Mouse (Mus musculus) heart, adult 2 months (tissue): Measurements from ENCODE around the gene Cttnbp2nl. TPM values are rescaled to one million over a fixed set of nuclear protein-coding genes. Genes with fewer than 3 reads are reported as not detected.
A peak's percentile ranks its signal among the peaks of the same experiment; 100 is the strongest.

ENCODE experiments used
- DNase-seq, 2 experiments: peaks; one replicate each; pipeline ENCODE4 v3.0.0; 2021
- H3K27ac ChIP-seq: fragments of 200-600 bp; 2 replicates; pipeline ENCODE4 v1.8.1; 2022
- H3K27me3 ChIP-seq: fragments of 200-500 bp; 2 replicates; pipeline ENCODE4 v1.6.1; 2012; ENCODE audit warnings: mild to moderate bottlenecking, low read length, inconsistent platforms, mixed read lengths; ENCODE audit not compliant: control insufficient read depth, insufficient read depth
- H3K36me3 ChIP-seq: fragments of 200-500 bp; 2 replicates; pipeline ENCODE4 v1.6.1; 2012; ENCODE audit warnings: low read length, inconsistent platforms; ENCODE audit not compliant: control insufficient read depth, insufficient read depth
- H3K4me1 ChIP-seq: fragments of 200-500 bp; 2 replicates; pipeline ENCODE4 v1.6.1; 2011; ENCODE audit warnings: low read length; ENCODE audit not compliant: control insufficient read depth, insufficient read depth
- H3K4me3 ChIP-seq: fragments of 200-600 bp; 2 replicates; pipeline ENCODE4 v1.8.1; 2022
- H3K79me2 ChIP-seq: fragments of 200-500 bp; replicated peaks from 2 replicates; pipeline ENCODE4 v1.6.1; 2012; ENCODE audit warnings: mild to moderate bottlenecking, inconsistent platforms, low read length, moderate library complexity, mixed read lengths; ENCODE audit not compliant: control insufficient read depth, insufficient read depth
- H3K9ac ChIP-seq: fragments of 200-500 bp; 2 replicates; pipeline ENCODE4 v1.6.1; 2012; ENCODE audit warnings: low read depth, mild to moderate bottlenecking, control low read depth, inconsistent platforms, low read length, mixed read lengths
- CTCF ChIP-seq: fragments of 200-600 bp; IDR thresholded peaks from 2 replicates; pipeline ENCODE4 v1.8.1; 2022; ENCODE audit warnings: antibody characterized with exemption, mild to moderate bottlenecking, moderate library complexity
- EP300 ChIP-seq: fragments of 200-500 bp; IDR thresholded peaks from 2 replicates; pipeline ENCODE4 v1.6.1; 2011; ENCODE audit warnings: low read depth, low read length, control low read depth; ENCODE audit not compliant: insufficient read depth
- POLR2A ChIP-seq: fragments of 200-500 bp; IDR thresholded peaks from 2 replicates; pipeline ENCODE4 v1.6.1; 2011; ENCODE audit warnings: mild to moderate bottlenecking, low read depth, low read length, control low read depth; ENCODE audit not compliant: insufficient read depth
- WGBS: fragments of 180-500 bp; shearing (Covaris S2); methylation state at CpG from one replicate; pipeline ENCODE4 v1.1.7; 2018; 5-methylcytosine and 5-hydroxymethylcytosine counted together
- intact Hi-C: fragments of 180-260 bp; cut with DNase I; formaldehyde crosslinking; loops from one replicate; pipeline ENCODE4 v1.15.1; 2025
- polyA plus RNA-seq: library from polyadenylated mRNA; depleted of rRNA; stranded (reverse); fragments of >200 nt; gene quantifications from 2 replicates; pipeline ENCODE4 v1.2.3, GENCODE M21; 2012
- total RNA-seq, 2 experiments: library from RNA; stranded (reverse); gene quantifications; 2 replicates each; pipeline ENCODE4 v1.2.3; 2021

Gene Cttnbp2nl
- total and polyA plus RNA-seq, 3 experiments, result 4.1 to 20.9 (median 15.3) TPM

DNA sequence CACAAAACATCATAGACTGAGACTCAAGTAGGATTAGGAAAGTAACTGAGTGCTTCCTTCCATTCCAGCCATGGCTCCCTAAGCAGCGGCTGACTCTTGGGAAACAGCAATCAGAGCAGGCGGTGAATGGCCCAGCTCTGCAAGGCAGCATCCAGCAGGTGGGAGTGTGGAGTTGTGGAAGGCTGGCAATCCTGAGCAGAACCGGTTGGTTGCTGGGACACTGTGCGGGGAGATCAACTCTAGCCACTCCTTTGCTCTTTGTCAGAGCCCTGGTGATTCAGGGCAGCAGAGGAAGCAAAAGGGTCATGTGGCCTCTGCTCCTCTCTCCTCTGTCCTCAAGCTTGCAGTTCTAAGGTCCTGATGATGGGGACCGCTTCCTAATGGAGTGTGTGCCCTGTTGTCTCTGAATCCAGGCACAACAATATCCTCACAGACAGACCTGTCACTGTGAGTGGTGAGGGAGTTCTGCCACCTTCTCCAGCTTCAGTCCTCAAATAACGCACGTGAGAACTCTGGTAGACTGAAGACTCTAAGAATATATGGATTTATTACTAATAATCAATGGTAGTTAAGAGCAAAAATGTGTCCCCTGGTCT is 25.4 kb upstream of the Cttnbp2nl start:
- Histone ChIP-seq H3K27ac (no peak overlapping the region), H3K27me3 (no peaks in the 10 kb centered on the region), H3K4me1 (peaks cover 3% of the 10 kb centered on the region; the same call in 1 of the 2 replicates), H3K9ac (no peak overlapping the region), H3K79me2 (no peaks in the 10 kb centered on the region), H3K4me3 (no peak overlapping the region), H3K36me3 (no peaks in the 10 kb centered on the region)
- peak; percentile 55 to 71 for DNase-seq
- no peak for TF ChIP-seq POLR2A
- peak; percentile 83 for TF ChIP-seq CTCF
- peak; percentile 73 for TF ChIP-seq EP300
- intact Hi-C loops, result loop anchor here (1.0 kb wide), 1 partner anchor 87 kb away; no protein-coding TSS in a partner anchor
- WGBS, result 23% methylated on average over 7 of the region's 7 CpGs

DNA sequence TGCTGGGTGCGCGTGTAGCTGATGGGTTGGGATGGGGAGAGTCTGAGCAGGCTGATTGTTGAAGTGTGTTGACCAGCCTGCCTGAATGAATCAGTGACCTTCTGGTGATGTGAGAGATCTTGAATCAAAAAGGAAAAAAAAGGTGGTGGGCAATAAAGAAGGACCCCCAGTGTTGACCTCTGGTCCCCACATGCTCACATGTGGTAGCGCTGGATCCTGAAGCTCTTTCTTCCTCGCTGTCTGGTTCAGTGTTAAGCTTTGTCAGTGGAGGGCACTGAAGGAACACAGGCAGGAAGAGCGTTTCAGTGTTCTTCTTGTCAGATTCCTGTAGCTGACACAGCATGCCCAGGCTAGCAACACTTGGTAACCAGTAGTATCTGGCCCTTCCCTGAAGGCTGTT is 22.9 kb upstream of the Cttnbp2nl start:
- WGBS, result 87% methylated on average over 5 of the region's 5 CpGs
- H3K36me3 ChIP-seq, result no peaks in the 10 kb centered on the region
- TF ChIP-seq CTCF (no peak), EP300 (no peak)
- H3K27ac ChIP-seq, result no peak overlapping the region
- no peak for DNase-seq
- no peak overlapping the region for H3K9ac ChIP-seq
- H3K79me2 ChIP-seq, result no peaks in the 10 kb centered on the region
- intact Hi-C loops, result no loop called here
- H3K4me1 ChIP-seq, result peaks cover 3% of the 10 kb centered on the region; the same call in 1 of the 2 replicates
- no peak overlapping the region for H3K4me3 ChIP-seq
- H3K27me3 ChIP-seq, result no peaks in the 10 kb centered on the region

DNA sequence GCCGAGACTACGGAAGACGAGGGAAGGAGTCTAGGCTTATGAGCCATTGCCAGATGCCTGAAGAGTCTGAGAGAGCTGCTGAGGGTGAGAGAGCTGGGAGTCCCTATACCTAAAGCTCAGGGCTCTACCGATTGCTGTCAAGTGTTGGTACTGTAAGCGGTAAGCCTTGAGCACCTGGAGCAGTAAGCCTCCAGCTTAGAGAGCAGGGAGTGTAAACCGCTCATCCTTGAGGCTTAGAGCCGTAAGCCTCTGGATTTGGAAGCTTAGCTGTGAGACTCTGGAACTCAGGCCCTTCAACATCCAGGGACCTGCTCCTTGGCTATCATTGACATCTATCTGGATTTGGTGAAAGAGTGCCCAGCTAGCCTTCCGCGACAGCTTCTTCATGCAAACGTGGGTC is 19.6 kb upstream of the Cttnbp2nl start:
- intact Hi-C loops, result no loop called here
- TF ChIP-seq CTCF (no peak), POLR2A (no peak), EP300 (no peak)
- Histone ChIP-seq H3K79me2 (no peaks in the 10 kb centered on the region), H3K4me1 (no peaks in the 10 kb centered on the region), H3K9ac (no peak overlapping the region), H3K36me3 (no peaks in the 10 kb centered on the region), H3K27me3 (no peaks in the 10 kb centered on the region), H3K4me3 (no peak overlapping the region), H3K27ac (no peak overlapping the region)
- no peak for DNase-seq
- 90% methylated on average over 10 of the region's 10 CpGs for WGBS

GRCm38 (mm10) chr3:105071251-105071650 is 18.3 kb upstream of the Cttnbp2nl start:
- Histone ChIP-seq H3K4me1 (no peaks in the 10 kb centered on the region), H3K36me3 (no peaks in the 10 kb centered on the region), H3K79me2 (no peaks in the 10 kb centered on the region), H3K4me3 (no peak overlapping the region), H3K27me3 (no peaks in the 10 kb centered on the region), H3K9ac (no peak overlapping the region), H3K27ac (no peak overlapping the region)
- intact Hi-C loops, result no loop called here
- WGBS, result 92% methylated on average over 5 of the region's 5 CpGs
- TF ChIP-seq EP300 (no peak), POLR2A (no peak), CTCF (no peak)
- DNase-seq, result no peak

DNA sequence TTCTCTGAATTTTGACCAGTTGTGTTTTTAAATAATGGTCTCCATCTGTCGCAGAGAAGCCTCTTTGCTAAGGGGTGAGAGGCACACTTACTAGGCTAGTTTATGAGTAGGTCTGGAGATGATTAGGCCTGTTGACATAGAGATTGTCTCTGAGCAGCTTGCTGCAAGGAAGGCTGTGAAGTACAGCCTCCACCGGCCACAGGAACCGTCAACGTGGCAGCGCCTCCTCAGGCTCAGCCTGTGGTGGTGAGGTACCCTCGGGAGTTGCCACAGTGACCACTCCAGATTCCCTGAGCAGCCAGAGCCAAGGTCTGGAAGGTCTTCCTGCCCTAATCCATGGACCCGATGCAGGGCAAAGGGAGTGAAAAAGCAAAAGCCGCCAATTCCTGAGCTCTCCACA is 17.6 kb upstream of the Cttnbp2nl start:
- DNase-seq, result no peak
- TF ChIP-seq CTCF (no peak), POLR2A (no peak), EP300 (no peak)
- Histone ChIP-seq H3K27me3 (no peaks in the 10 kb centered on the region), H3K27ac (no peak overlapping the region), H3K4me3 (no peak overlapping the region), H3K36me3 (no peaks in the 10 kb centered on the region), H3K4me1 (no peaks in the 10 kb centered on the region), H3K79me2 (no peaks in the 10 kb centered on the region), H3K9ac (no peak overlapping the region)
- 65% methylated on average over 8 of the region's 8 CpGs for WGBS
- intact Hi-C loops, result no loop called here

DNA sequence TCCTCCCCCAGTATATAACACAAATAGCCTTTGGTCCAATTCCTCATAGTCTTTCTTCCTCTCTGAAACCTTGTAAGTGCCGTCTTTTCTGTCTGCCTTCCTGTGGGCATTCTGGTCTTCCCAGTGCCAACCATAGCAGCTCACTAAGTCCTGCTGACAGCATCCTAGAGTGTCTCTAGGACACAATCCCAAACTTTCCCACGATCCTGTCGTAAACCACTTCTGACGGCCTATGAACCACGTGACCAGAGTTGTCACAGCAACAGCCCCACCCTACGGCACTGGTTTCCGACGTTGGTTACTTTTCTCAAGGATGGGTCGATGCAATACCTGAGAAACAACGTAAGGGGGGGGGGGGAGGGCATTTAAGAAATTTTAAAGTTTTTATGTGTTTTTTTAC is 13.6 kb upstream of the Cttnbp2nl start, which contains the start of gene 4930564D02Rik:
Gene 4930564D02Rik (plus strand): TSS at position 301 of the 400 bp plus-strand sequence.
- H3K27me3 ChIP-seq, result no peaks in the 10 kb centered on the region
- H3K4me1 ChIP-seq, result no peaks in the 10 kb centered on the region
- no peak within 1 kb of the TSS for H3K27ac ChIP-seq
- WGBS, result 73% methylated on average over 10 of the region's 10 CpGs
- H3K79me2 ChIP-seq, result no peaks in the 10 kb centered on the region
- no peaks in the 10 kb centered on the region for H3K36me3 ChIP-seq
- no peak within 1 kb of the TSS for H3K4me3 ChIP-seq
- no peak within 1 kb of the TSS for H3K9ac ChIP-seq
- TF ChIP-seq POLR2A (no peak), CTCF (no peak), EP300 (no peak)
- intact Hi-C loops, result no loop called here
- DNase-seq, result no peak
